Mouse (Mus musculus) naive thymus-derived CD4-positive, alpha-beta T cell, adult 2 months (primary cell): ENCODE measurements around the gene Rdx.

Experiments used
- DNase-seq: peaks from one replicate; pipeline ENCODE4 v3.0.0-alpha.2; 2011; ENCODE audit warnings: low read depth

The Rdx gene

DNA sequence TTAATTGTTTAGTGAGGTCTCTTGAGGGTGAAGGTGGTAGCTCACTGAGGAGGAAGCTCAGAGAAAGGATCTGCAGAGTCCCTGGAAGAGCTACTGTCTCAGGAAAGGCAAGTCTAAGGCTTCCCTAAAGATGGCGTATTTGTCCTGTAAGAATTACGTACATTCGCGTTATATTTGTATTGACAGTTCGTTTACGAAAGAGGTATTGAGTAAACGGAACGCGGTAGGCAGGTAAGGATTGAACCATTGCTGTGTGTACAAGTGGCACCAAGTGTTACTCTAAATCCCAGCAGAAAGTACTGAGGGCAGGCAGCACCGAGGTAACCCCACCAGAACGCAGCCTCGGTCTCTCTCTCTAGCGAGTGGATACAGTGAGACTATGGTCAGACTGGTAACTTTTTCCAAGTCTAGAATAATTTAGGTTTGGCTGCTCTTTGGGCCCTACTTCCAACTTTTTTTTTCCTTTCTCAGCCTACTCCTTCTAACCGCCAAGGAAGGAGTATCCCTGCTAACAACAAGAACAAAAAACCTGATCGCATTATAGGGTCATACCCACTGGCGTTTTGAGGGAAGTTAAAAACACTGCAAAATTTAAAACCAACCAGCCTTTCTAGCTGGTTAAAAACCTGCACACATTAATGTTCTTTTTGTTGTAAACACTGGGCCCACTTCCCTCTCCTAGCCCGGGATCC, at the start of gene Rdx:
Rdx (plus strand) TSS at position 45 of the 692 bp plus-strand sequence.
- DNase-seq, result peak; percentile 36

DNA sequence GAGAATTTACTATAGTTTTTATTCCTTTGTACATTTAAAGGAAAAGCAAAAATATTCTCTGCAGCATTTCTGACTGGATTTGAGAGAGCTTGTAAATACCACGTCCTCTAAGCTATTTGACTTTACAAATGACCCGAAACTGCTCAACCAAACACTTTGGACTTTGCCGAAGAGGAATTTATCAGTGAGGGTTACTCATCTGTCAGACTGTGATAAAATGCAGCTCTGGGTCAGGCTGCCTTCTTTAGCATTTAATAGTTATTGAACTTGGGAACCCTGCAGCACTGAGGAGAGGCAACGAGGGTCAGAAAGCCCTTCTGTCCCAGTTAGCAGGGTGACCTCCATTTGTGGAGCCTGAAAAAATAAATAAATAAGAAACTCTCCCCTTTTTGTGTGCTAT, 43.5 kb upstream of the Rdx start:
- DNase-seq, result no peak

GRCm38 (mm10) chr9:52007341-52007740, 39.6 kb upstream of the Rdx start:
- no peak for DNase-seq

- DNase-seq, result no peak
Measured at GRCm38 (mm10) chr9:52008511-52008910, 38.5 kb upstream of the Rdx start.

GRCm38 (mm10) chr9:52012311-52012710, 34.7 kb upstream of the Rdx start:
- no peak for DNase-seq

DNA sequence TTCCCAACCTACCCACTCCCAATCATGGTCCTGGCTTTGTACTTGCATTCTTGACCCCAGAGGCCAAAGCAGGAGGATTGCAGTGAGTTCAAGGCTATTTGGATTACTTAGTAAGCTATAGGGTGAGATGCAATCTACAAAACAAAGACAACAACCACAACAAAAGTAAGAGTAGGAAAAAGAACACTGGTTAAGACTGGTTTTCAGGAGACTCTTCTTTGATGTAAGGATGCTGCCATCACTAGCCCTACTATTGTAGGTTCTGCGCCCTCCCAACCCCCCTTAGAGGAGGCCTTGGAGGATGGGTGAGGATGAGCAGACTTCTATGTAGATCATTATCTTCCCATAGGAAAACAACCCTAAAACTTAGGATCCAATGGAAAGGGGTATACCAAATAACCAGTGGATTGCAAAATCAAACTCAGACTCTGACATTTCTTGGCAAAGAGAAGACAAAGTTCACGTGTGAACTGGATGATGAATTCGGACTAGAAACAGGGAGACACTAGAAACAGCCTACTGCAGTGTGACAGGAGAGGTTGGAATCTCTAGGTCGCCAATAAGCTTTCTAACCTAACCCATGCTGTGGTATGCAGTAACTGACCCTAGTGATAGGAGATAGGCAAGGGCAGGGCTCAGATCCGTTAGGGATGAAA, 34.1 kb upstream of the Rdx start:
- DNase-seq, result no peak

DNA sequence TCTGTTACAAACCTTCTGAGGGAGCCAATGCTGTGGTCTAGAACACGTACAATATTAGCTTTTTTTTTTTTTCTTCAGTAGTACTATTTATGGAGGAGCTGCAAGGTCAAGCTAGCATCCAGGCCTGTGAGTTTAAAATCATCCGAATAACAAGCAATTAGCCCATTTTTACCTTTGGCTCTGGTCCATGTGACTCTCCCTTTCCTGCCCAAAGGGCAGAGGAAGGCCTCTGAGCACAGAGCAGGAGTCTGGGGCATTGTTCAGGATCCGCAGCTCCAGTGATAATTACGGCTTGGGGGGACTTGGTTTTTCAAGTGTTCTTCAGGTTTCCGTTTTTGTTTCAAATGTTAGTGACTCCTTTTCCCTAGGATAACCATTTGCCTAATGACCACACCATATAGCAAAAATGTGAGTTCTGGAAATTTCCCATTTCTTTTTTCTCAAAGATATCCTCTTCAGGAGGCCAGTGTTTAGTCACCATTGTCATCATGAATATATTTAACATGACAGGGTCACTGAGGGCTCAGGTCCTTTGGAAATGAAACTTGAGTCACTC, 33.0 kb upstream of the Rdx start:
- DNase-seq, result no peak

DNA sequence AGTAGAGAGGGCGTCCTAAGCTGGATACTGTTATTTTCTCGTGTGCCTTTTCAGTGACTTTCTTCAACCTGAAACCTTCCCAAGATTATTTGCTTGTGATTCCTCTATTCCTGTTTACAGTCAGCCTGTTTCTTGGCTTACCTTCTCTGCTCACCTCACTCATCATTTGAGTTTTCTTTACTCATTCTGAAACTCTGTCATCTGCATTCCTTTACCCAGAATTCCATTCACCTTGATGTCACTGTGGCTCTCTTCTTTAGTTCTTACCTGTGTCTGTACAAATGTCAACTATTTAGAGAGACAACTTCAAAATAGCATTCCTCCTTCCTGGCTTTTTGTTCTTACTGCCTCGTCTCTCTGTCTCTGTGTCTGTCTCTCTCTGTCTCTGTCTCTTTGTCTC, 29.9 kb upstream of the Rdx start:
- no peak for DNase-seq

- no peak for DNase-seq
Measured at GRCm38 (mm10) chr9:52017824-52018223, 29.1 kb upstream of the Rdx start.

DNA sequence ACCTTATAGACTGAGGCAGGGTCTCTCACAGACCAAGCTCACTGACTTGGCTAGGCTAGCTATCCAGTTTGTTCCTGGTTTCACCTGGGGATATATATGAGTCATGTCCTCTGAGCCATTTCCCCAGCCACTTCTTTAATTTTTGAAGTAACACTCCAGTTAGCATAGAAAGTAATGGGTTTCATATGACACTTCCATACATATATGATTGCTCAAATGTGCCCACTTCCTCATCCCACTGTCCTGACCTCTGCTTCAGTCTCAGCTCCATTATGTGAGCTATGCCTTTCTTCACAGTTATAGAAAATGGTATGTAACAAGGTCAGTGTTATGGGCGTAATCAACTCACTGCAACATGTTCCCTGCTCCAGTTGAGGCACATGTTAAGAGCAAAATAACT, 28.5 kb upstream of the Rdx start:
- no peak for DNase-seq

GRCm38 (mm10) chr9:52027257-52028020, 19.5 kb upstream of the Rdx start:
- no peak for DNase-seq

DNA sequence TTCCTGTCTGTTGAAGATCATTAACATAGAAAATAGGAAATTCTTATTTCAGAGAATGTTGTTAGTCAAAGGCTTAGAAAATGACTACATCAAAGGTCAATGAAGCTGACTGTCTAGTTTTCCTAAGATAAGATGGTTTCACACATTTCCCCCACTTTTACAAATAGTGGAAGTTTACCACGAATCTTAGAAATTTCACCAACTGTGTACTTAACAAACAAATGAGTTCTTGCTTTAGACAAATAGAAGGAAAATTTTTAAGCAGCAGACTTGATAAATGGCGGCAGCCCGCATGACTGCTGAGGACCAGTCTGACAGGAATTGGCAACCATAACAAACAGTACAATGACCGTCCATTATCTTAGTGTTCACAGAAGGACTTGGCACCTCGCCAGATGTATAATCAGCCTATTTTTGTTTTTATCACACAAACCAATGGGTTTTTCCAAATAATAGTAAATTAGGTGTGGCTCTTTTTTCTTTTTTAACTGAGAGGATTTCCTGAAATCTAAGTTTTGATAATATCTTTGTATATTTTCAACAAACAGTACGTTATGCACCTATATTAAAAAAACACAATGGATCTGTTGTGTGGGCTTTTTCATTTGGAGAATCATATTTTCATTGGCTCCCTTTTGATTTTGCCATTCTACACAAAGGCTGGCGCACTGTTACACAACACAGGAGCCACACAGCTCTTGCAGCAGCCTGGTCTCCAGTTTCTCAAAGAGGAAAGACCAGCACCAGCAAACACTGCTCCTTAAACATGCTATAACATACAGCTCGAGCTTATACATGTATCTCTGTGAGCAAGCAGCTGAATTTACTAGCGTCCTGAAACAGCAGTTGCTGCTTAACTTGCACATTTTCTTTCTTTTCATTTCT, 18.2 kb upstream of the Rdx start:
- no peak for DNase-seq

- DNase-seq, result no peak
Measured at GRCm38 (mm10) chr9:52031501-52031900, 15.5 kb upstream of the Rdx start.

DNA sequence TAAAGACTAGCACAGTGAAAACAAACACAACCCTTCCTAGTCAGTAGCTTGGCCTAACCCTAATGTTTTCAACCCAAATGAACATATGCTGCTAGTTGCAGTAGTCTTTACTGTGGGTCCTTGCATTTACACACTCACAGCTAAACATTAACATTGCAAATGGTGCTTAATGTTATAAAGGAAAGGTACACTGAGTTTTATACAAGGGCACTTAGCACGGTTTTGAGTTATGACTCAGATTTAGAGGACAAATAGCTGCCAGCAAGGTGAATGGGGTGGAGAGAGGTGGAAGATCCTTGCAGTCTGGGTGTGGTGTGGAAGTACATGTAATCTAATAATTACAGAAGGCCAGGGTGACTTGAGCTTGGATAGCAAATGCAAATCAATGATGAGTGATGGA, 9.5 kb upstream of the Rdx start:
- no peak for DNase-seq

- DNase-seq, result no peak
Measured at GRCm38 (mm10) chr9:52041657-52042056, 5.3 kb upstream of the Rdx start.

GRCm38 (mm10) chr9:52046686-52047085, 287 bp upstream of the Rdx start:
- no peak for DNase-seq

DNA sequence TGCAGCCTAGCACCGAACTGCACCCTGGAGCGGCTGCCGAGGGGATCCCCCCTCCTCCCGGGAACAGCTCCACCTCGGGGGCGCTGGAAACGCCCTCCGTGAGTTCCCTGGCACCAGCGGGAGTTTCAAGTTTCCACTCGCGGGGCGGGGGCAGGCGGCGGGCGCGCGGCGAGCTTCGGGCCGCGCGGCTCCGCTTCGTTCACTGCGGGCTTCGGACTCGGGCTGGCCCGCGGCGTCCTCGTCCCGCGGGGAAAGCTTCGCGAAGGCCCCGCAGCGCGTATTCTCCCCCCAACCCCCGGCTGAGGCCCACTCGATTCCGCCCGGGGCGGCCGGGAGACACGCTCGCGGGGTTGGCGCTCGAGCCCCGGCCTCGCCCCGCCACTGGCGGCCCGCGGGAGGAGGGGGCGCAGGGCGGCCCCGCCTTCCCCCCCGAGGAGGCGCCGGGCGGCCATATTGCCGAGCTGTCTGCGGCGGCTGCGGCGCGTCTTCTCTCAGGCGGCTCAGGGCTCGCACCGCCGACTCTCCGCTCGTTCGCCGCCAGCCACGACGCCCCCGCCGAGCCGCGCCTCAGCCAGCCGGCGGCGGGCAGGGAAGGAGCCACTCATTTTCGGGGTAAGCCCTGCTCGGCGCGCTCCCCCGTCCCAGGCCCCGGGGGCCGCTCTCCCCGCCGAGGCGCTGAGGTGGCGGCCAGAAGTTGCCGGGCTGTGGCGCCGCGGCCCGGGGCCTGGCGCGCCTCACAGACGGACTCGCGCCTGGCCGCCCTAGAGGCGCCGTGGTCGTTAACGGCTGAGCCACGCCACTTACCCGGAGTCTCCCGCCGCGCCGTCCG, 1.1 kb downstream of the Rdx start:
- DNase-seq, result peak; percentile 84

DNA sequence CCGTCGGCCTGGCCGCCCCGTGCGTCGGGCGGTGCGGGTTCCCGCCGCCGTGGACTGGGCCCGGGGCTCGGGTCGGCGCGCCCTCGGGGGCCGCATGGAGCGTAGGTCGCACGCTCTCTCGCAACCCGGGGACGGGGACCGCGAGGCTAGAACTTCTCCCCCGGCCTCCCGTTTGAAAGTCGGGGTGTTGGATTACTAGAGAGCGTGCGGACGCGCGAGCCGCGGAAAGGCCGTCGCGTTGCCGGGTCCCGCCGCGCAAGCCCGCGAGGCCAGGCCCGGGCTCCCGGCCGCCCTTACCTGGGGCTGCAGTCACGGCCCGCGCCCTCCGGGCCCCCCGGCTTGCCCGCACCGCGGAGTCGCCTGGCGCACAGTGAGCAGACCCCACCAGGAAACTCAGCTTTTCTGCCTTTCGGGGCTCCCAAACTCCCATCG, 1.7 kb downstream of the Rdx start:
- peak; percentile 68 for DNase-seq

DNA sequence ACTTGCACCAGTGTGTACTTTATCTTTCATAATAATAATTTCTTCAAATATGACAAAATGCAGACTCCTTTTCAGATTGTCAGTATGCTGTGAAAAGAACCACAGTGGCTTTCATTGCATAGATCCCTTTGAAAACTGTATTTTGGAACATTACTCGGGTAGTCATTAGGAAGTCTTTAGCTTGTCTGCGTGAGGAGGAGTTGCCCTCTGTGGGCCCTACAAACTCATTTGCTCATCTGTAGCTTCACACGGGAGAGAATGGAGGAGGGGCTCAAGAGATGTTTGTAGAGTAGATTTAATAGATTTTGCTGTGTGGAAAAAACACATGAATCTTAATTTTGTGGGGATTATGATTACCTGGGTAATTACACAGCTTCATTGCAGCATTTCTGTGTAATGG, 2.6 kb downstream of the Rdx start:
- DNase-seq, result peak; percentile 20

- DNase-seq, result no peak
Measured at GRCm38 (mm10) chr9:52050361-52050760, 3.4 kb downstream of the Rdx start.

DNA sequence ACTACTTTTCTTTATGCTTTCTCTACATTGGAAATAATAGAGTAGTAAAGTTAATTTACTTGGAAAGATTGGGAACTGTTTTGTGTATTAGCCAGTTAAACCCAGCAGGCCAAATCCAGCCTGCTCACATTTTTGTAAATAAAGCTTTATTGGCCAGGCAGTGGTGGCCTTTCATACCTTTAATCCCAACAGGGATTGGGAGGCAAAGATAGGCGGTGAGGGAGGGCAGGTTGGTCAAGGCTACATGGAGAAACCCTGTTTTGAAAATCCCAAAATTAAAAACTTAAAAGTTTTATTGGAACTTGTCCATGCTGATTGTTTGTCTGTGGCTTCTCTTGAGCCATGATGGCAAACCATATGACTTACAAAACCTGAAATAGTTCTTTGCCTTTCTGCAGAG, 5.2 kb downstream of the Rdx start:
- DNase-seq, result no peak
